Mouse (Mus musculus) lung, embryonic 14.5 days (tissue): ENCODE results near the gene Hmx2. TPM values are rescaled to one million over a fixed set of nuclear protein-coding genes. Genes with fewer than 3 reads are reported as not detected.

Experiments used
- ATAC-seq: fragments of 200-750 bp; cut with Nextera tagmentation; 2 replicates; pipeline ENCODE4 v1.8.0; 2017; ENCODE audit warnings: mild to moderate bottlenecking, moderate TSS enrichment, moderate library complexity; ENCODE audit not compliant: insufficient read depth
- DNase-seq: peaks from one replicate; pipeline ENCODE4 v3.0.0-alpha.2; 2015
- H3K27ac ChIP-seq: fragments of 300-500 bp; sonication (generic); 2 replicates; pipeline ENCODE4 v1.5.1; 2014; ENCODE audit warnings: low read depth, mild to moderate bottlenecking, moderate library complexity
- H3K27me3 ChIP-seq: fragments of 300-500 bp; sonication (generic); 2 replicates; pipeline ENCODE4 v1.6.1; 2014; ENCODE audit warnings: low read length, control low read depth; ENCODE audit not compliant: insufficient read depth
- H3K36me3 ChIP-seq: fragments of 300-500 bp; sonication (generic); 2 replicates; pipeline ENCODE4 v1.6.1; 2014; ENCODE audit warnings: control low read depth; ENCODE audit not compliant: insufficient read depth
- H3K4me1 ChIP-seq: fragments of 300-500 bp; sonication (generic); 2 replicates; pipeline ENCODE4 v1.6.1; 2014; ENCODE audit warnings: antibody characterized with exemption, control low read depth; ENCODE audit not compliant: insufficient read depth
- H3K4me2 ChIP-seq: fragments of 300-500 bp; sonication (generic); 2 replicates; pipeline ENCODE4 v1.6.1; 2014; ENCODE audit warnings: mild to moderate bottlenecking
- H3K4me3 ChIP-seq: fragments of 300-500 bp; sonication (generic); 2 replicates; pipeline ENCODE4 v1.5.1; 2014; ENCODE audit warnings: low read depth, low read length
- H3K9ac ChIP-seq: fragments of 300-500 bp; sonication (generic); 2 replicates; pipeline ENCODE4 v1.6.1; 2014
- H3K9me3 ChIP-seq: fragments of 300-500 bp; sonication (generic); 2 replicates; pipeline ENCODE4 v1.6.1; 2016; ENCODE audit warnings: low read depth, low read length, control low read depth
- CTCF ChIP-seq: IDR thresholded peaks from 2 replicates; pipeline ENCODE4 v1.5.1; 2016; ENCODE audit warnings: antibody characterized with exemption, low read depth
- WGBS: fragments of 180-500 bp; shearing (Covaris S2); extraction: QIAGEN DNeasy Blood & Tissue Kit; methylation state at CpG from one replicate; pipeline ENCODE4 v1.1.7; 2014; 5-methylcytosine and 5-hydroxymethylcytosine counted together
- polyA plus RNA-seq: library from polyadenylated mRNA; unstranded; fragments of >200 nt; fragmentation: Nextera tagmentation; extraction: Ambion mirVana; gene quantifications from 2 replicates; pipeline ENCODE4 v1.2.1, GENCODE M21; 2014

Gene Hmx2
- polyA plus RNA-seq, 1 experiment from 2014 or later, result not detected

- ATAC-seq (no peak), DNase-seq (no peak)
- TF ChIP-seq CTCF, result no peak
- Histone ChIP-seq H3K4me3 (peak overlapping the region; percentile 38), H3K27ac (no peak overlapping the region), H3K9ac (no peak overlapping the region), H3K4me1 (peaks cover 7% of the 10 kb centered on the region; the same call in 1 of the 2 replicates), H3K36me3 (no peaks in the 10 kb centered on the region), H3K4me2 (peak overlapping the region; percentile 68), H3K9me3 (no peaks in the 10 kb centered on the region), H3K27me3 (peaks cover 99% of the 10 kb centered on the region)
- WGBS, result 1% methylated on average over 72 of the region's 75 CpGs
Measured at GRCm38 (mm10) chr7:131543623-131544481, 4.7 kb upstream of the Hmx2 start.

DNA sequence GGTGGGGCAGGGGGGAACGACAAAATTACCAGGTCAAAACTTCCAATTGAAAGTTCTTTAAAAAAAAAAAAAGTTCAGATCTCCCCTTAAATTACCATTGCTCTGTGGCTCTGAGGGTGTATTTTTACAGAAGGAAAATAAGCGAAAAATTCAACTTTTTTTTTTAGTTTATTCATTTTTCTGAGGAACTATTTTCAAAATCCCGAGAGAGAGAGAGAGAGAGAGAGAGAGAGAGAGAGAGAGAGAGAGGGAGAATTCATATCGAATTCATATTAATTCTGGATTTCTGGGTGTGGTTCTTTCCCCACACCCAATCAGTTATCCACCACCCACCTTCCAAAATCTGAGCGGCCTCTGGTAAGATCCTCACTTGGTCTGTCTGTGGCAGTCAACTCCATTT is 3.7 kb upstream of the Hmx2 start:
- Histone ChIP-seq H3K9me3 (no peaks in the 10 kb centered on the region), H3K4me1 (peaks cover 7% of the 10 kb centered on the region; the same call in 1 of the 2 replicates), H3K27ac (no peak overlapping the region), H3K4me3 (no peak overlapping the region), H3K4me2 (no peak overlapping the region), H3K27me3 (peaks cover 100% of the 10 kb centered on the region), H3K9ac (no peak overlapping the region), H3K36me3 (no peaks in the 10 kb centered on the region)
- no peak for ATAC-seq
- no peak for TF ChIP-seq CTCF
- no peak for DNase-seq
- WGBS, result 2% methylated on average over 5 of the region's 5 CpGs

DNA sequence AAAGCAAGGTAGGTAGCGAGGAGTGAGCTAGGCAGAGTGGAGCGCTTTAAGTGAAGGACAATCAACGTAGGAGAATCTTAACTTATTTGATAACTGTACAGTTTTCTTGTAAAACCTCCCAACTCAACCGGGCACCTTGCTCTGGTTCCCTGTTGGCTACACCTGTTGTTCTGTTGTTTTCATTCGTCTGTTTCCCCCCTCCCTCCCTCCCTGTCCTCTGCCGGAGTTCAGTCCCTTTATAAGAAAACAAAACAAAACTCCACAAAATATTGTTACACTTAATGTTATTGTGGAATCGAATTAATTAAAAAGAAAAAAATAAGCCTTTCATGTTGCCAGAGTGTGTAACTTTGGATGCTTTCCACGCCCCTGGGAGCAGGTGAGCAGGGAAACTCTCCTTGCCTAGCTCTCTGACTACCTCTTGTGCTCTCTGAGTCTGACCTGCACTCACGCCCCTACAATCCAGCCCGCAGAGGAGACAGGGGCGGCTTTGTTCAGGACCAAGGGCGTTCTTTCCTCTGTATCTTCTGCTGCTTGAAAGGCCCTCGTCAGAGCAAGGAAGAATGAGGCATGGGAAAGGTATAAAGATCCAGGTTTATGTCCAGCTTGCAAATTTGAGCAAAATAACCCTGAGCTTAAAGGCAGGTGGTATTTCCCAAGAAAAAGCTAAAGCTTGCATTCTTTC is 2.7 kb upstream of the Hmx2 start:
- peaks cover 7% of the 10 kb centered on the region; the same call in 1 of the 2 replicates for H3K4me1 ChIP-seq
- DNase-seq (no peak), ATAC-seq (no peak)
- no peak overlapping the region for H3K9ac ChIP-seq
- peaks cover 100% of the 10 kb centered on the region for H3K27me3 ChIP-seq
- WGBS, result 2% methylated on average over 13 of the region's 13 CpGs
- no peak overlapping the region for H3K4me2 ChIP-seq
- no peak overlapping the region for H3K27ac ChIP-seq
- TF ChIP-seq CTCF, result no peak
- H3K36me3 ChIP-seq, result no peaks in the 10 kb centered on the region
- no peaks in the 10 kb centered on the region for H3K9me3 ChIP-seq
- no peak overlapping the region for H3K4me3 ChIP-seq

- TF ChIP-seq CTCF, result no peak
- no peak overlapping the region for H3K9ac ChIP-seq
- H3K27me3 ChIP-seq, result peaks cover 100% of the 10 kb centered on the region
- peaks cover 7% of the 10 kb centered on the region; the same call in 1 of the 2 replicates for H3K4me1 ChIP-seq
- no peak overlapping the region for H3K4me3 ChIP-seq
- no peak overlapping the region for H3K27ac ChIP-seq
- H3K9me3 ChIP-seq, result no peaks in the 10 kb centered on the region
- ATAC-seq (no peak), DNase-seq (no peak)
- WGBS, result 8% methylated on average over 2 of the region's 2 CpGs
- no peak overlapping the region for H3K4me2 ChIP-seq
- H3K36me3 ChIP-seq, result no peaks in the 10 kb centered on the region
Measured at GRCm38 (mm10) chr7:131546423-131546822, 2.1 kb upstream of the Hmx2 start.

DNA sequence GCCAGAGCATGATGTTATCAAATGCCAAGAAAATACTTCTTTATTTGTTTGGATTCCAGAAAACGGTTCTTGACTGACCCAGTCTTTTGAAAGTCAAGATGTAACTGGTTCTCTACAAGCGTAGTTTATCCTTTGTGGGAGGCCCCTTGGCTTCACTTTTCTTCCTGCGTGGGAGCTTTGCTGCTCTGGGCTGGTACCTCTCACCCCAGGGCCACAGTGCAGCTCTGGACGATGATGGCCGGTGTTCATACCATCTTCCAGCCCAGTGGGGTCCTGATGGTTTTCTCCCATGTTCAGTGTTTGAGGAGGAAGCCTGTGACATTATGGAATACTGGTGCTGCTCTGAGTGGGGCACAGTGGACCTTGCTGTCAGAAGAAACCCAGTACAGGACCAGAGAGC is 1.1 kb upstream of the Hmx2 start:
- no peak overlapping the region for H3K4me2 ChIP-seq
- no peak for TF ChIP-seq CTCF
- H3K27me3 ChIP-seq, result peaks cover 100% of the 10 kb centered on the region
- H3K4me1 ChIP-seq, result 0 out of 2 replicates have a peak, but pooled peaks cover 3% of the 10 kb centered on the region
- H3K4me3 ChIP-seq, result no peak overlapping the region
- no peak for ATAC-seq
- H3K9me3 ChIP-seq, result no peaks in the 10 kb centered on the region
- 3% methylated on average over 5 of the region's 5 CpGs for WGBS
- no peak for DNase-seq
- H3K27ac ChIP-seq, result no peak overlapping the region
- H3K9ac ChIP-seq, result no peak overlapping the region
- no peaks in the 10 kb centered on the region for H3K36me3 ChIP-seq

GRCm38 (mm10) chr7:131551471-131551870 is 2.9 kb downstream of the Hmx2 start:
- no peak for ATAC-seq
- Histone ChIP-seq H3K4me3 (no peak overlapping the region), H3K4me1 (no peaks in the 10 kb centered on the region), H3K27me3 (peaks cover 100% of the 10 kb centered on the region), H3K9me3 (no peaks in the 10 kb centered on the region), H3K36me3 (no peaks in the 10 kb centered on the region), H3K4me2 (no peak overlapping the region), H3K9ac (no peak overlapping the region), H3K27ac (no peak overlapping the region)
- 2% methylated on average over 4 of the region's 4 CpGs for WGBS
- DNase-seq, result no peak
- no peak for TF ChIP-seq CTCF

DNA sequence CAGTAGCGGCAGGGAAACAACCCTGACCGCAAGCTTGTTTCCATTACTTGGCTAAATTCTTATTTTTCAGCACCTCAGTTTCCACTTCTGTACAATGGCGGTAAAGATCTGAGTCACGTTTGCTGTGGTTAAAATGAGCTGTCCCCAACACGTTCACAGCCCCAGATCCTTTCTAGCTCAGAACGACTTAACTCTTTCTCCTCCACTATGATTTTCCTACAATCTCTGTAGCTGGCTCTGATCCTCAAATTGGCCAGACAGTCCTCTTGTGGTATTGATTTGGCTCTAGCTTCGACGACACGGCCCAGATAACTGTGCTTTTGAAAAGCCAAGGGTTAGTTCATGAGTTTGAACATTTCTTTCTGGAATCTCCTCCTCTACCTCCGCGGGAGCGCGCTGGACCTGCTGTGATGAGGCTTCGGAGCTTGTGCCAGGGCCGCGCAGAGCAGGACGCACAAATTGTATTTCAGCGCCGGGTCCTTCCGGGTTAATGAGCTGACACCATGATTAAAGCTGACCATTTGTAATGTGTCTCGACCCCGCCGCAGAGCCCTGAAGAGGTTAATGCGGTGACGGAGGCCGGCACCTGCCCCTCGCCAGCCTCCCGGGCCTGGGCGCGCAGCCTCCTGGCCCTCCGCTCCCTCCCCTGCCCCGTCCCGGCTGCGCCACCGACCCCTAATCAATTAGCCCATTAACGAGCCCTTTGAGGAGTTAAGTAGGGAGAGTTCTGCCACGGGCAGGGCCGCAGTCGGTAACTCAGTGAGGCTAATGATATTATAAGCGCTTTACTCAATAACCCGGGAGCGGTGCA is 3.6 kb downstream of the Hmx2 start:
- H3K9me3 ChIP-seq, result no peaks in the 10 kb centered on the region
- H3K27me3 ChIP-seq, result peaks cover 100% of the 10 kb centered on the region
- no peak overlapping the region for H3K4me3 ChIP-seq
- no peak overlapping the region for H3K27ac ChIP-seq
- DNase-seq (no peak), ATAC-seq (no peak)
- no peak overlapping the region for H3K9ac ChIP-seq
- no peak for TF ChIP-seq CTCF
- H3K36me3 ChIP-seq, result no peaks in the 10 kb centered on the region
- WGBS, result under 1% methylated on average over 42 of the region's 42 CpGs
- H3K4me2 ChIP-seq, result no peak overlapping the region
- H3K4me1 ChIP-seq, result no peaks in the 10 kb centered on the region
